Mouse (Mus musculus) gastrocnemius, adult 2 months (tissue): ENCODE measurements around the gene Gm3591. TPM values are rescaled to one million over a fixed set of nuclear protein-coding genes. Genes with fewer than 3 reads are reported as not detected.
"Not testable (repeated sequence)": the region's sequence is repeated elsewhere in the genome, so short reads cannot be mapped to it uniquely, and the experiment has no call there.

Source experiments
- DNase-seq: peaks from one replicate; pipeline ENCODE4 v3.0.0; 2022
- H3K27ac ChIP-seq: fragments of 200-600 bp; 2 replicates; pipeline ENCODE4 v1.8.1; 2022; ENCODE audit warnings: mild to moderate bottlenecking
- H3K4me3 ChIP-seq: fragments of 200-600 bp; 2 replicates; pipeline ENCODE4 v1.8.1; 2022; ENCODE audit warnings: mild to moderate bottlenecking, moderate library complexity
- intact Hi-C: fragments of 180-260 bp; cut with DNase I; formaldehyde crosslinking; loops from one replicate; pipeline ENCODE4 v1.15.1; 2025
- long read RNA-seq, 2 experiments: library from polyadenylated mRNA; stranded (forward); transcript quantifications; one replicate each; pipeline ENCODE4 v2.0.0; 2021
- total RNA-seq, 2 experiments: library from RNA; stranded (reverse); gene quantifications; 2 replicates each; pipeline ENCODE4 v1.2.3; 2021

Gene Gm3591
- under 1 TPM in 1 of 2 experiments, not detected in 1; 0.42 TPM for total RNA-seq
- long read RNA-seq, experiment 1: 0 reads
- long read RNA-seq, experiment 2: 0 reads

DNA sequence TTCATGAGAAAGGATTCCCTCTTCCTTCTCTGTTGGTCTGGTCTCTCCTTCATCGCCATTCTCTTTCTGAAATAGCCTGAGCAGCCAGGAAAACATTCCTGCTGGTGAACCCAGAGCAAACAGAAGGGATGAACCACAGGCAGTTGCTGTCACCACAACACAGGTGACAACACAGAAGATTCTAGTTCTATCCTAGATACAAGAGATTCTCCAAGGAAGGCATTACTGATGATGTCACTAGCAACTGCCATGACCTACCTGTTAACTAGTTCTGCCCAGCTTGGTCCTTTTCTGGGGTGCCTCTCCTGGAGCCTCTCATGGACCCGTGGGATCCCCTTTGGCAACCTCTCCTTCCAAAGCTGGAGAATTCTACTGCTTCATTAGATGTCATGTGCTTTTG lies at the start of gene Gm3591:
Gene Gm3591, minus strand, starts transcription at position 101 of the 400 bp plus-strand sequence.
- intact Hi-C loops, DNase-seq, H3K27ac ChIP-seq, H3K4me3 ChIP-seq: not testable (repeated sequence)

- H3K27ac ChIP-seq, intact Hi-C loops, DNase-seq: not testable (repeated sequence)
Observed at GRCm38 (mm10) chr14:6444511-6444910, 32.2 kb upstream of the Gm3591 start, which contains the start of gene Gm3594. Gene Gm3594 (minus strand): TSS chr14:6444611.

DNA sequence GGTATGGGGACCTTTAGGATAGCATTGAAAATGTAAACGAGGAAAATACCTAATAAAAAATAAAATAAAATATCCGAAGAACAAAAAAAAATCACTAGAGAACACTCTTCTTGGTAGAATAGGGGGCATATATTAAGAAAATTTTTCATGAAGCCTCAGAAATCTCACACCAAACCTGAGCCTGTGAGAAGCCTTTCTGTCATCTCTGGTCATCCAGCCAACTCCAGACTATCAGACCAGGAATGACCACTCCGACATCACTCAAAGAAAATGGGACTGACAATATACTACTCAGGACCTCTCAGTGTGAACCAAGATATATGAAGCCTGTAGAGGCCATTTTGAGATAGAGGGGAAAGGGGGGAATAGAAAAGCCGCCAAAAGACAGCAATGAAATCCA lies 28.5 kb upstream of the Gm3591 start:
- peak; percentile 7 for DNase-seq
- H3K27ac ChIP-seq, H3K4me3 ChIP-seq, intact Hi-C loops: not testable (repeated sequence)

More at GRCm38 (mm10) chr14:6444511-6444910, 32.2 kb upstream of the Gm3591 start, which contains the start of gene Gm3594:
- not testable (repeated sequence) for H3K4me3 ChIP-seq

DNA sequence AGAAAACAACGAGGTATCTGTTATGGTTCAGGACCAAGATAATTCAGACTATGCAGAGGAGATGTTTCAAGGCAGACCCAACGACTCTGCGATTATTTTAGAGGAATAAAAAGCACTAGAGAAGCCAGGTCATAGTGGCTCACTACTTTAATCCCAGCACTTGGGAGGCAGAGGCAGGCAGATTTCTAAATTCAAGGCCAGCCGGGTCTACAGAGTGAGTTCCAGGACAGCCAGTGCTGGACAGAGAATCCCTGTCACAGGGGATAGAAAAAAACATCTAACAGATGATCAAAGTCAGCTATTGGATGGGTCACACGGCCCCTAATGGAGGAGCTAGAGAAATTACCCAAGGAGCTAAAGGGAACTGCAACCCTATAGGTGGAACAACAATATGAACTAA lies 27.9 kb upstream of the Gm3591 start:
- H3K27ac ChIP-seq, intact Hi-C loops, H3K4me3 ChIP-seq: not testable (repeated sequence)
- DNase-seq: peak; percentile 6

- H3K27ac ChIP-seq, intact Hi-C loops: not testable (repeated sequence)
- DNase-seq: peak; percentile 48
- peak overlapping the region; percentile 53 for H3K4me3 ChIP-seq
Observed at GRCm38 (mm10) chr14:6426766-6427165, 14.5 kb upstream of the Gm3591 start.

DNA sequence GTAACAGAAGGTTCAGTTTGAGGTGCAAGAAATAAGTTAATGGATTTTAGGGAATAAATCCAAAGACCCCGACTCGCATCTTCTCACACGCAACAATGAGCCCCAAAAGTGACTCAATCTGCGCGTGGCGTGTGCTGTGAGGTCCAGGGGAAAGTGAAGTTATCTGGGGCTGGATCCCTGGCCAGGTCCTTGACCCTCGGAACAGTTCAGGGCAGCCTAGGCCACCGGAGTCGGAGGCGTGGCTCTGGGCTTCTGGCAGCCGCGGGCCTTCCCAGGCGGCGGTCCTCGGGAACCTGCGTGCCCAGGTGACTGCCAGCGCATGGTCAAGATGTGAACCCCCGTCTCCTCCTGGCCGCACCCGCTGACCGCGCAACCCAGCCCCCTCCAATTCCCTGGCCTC lies 14.1 kb upstream of the Gm3591 start:
- H3K4me3 ChIP-seq: peak overlapping the region; percentile 53
- DNase-seq, intact Hi-C loops, H3K27ac ChIP-seq: not testable (repeated sequence)

DNA sequence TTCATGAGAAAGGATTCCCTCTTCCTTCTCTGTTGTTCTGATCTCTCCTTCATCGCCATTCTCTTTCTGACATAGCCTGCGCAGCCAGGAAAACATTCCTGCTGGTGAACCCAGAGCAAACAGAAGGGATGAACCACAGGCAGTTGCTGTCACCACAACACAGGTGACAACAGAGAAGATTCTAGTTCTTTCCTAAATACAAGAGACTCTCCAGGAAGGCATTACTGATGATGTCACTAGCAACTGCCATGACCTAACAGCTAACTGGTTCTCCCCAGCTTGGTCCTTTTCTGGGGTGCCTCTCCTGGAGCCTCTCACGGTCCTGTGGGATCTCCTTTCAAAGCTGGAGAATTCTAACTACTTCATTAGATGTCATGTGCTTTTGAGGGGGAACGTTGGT lies 22.1 kb downstream of the Gm3591 start, which contains the start of gene Gm16440:
Gene Gm16440, minus strand, starts transcription at position 101 of the 400 bp plus-strand sequence.
- H3K4me3 ChIP-seq, DNase-seq, H3K27ac ChIP-seq, intact Hi-C loops: not testable (repeated sequence)

Other genes starting within 250 kb of the Gm3591 start
- gene Gm21560, start 193.2 kb downstream of the Gm3591 start, total RNA-seq: under 1 TPM in 1 of 2 experiments, not detected in 1; 0.14 TPM
- not detected for gene Gm3411, start 125.2 kb downstream of the Gm3591 start, total RNA-seq
- gene Gm21103, start 107.6 kb downstream of the Gm3591 start, total RNA-seq: not detected
- gene Gm3618, start 68.8 kb downstream of the Gm3591 start, total RNA-seq: not detected
- gene Gm16440, start 22.2 kb downstream of the Gm3591 start, total RNA-seq: not detected
- not detected for gene Gm3594, start 32.1 kb upstream of the Gm3591 start, total RNA-seq
- not detected for gene Gm8356, start 124.8 kb upstream of the Gm3591 start, total RNA-seq
- gene Gm3629, start 178.1 kb upstream of the Gm3591 start, total RNA-seq: under 1 TPM in 1 of 2 experiments, not detected in 1; 0.14 TPM
- gene Gm3460, start 209.9 kb upstream of the Gm3591 start, total RNA-seq: not detected